Mouse (Mus musculus): ENCODE measurements around the gene Cbfb. TPM values are rescaled to one million over a fixed set of nuclear protein-coding genes. Genes with fewer than 3 reads are reported as not detected.
"Not testable (repeated sequence)": the region's sequence is repeated elsewhere in the genome, so short reads cannot be mapped to it uniquely, and the experiment has no call there.

Cbfb gene
- polyA plus RNA-seq, 1 experiment from 2014 or later = 34.2 TPM

- Histone ChIP-seq H3K4me2 (ENCODE audit: low read length) (peak overlapping the region; percentile 49), H3K36me3 (ENCODE audit: control insufficient read depth, insufficient read depth) (no peaks in the 10 kb centered on the region), H3K4me1 (replicated peaks; ENCODE audit: control insufficient read depth, insufficient read depth, low read length) (peaks cover 17% of the 10 kb centered on the region), H3K27ac (ENCODE audit: low read length) (no peak overlapping the region), H3K9me3 (ENCODE audit: control insufficient read depth, low read length) (no peaks in the 10 kb centered on the region), H3K4me3 (replicated peaks; ENCODE audit: low read length) (peak overlapping the region; percentile 95), H3K27me3 (replicated peaks; ENCODE audit: control insufficient read depth, insufficient read depth, low read length) (no peaks in the 10 kb centered on the region), H3K9ac (replicated peaks; ENCODE audit: low read depth, low read length) (peak overlapping the region; percentile 85)
- ATAC-seq = no peak
- 13% methylated on average over 6 of the region's 6 CpGs for WGBS
Measured at GRCm38 (mm10) chr8:105172003-105172362, 1.5 kb downstream of the Cbfb start.

- not testable (repeated sequence) for H3K27ac ChIP-seq (ENCODE audit: low read length); ATAC-seq; H3K4me2 ChIP-seq (ENCODE audit: low read length); H3K36me3 ChIP-seq (ENCODE audit: control insufficient read depth, insufficient read depth); H3K9me3 ChIP-seq (ENCODE audit: control insufficient read depth, low read length); H3K4me3 ChIP-seq (replicated peaks; ENCODE audit: low read length); H3K9ac ChIP-seq (replicated peaks; ENCODE audit: low read depth, low read length); H3K27me3 ChIP-seq (replicated peaks; ENCODE audit: control insufficient read depth, insufficient read depth, low read length)
- peaks cover 14% of the 10 kb centered on the region; the same call in 1 of the 2 replicates for H3K4me1 ChIP-seq (replicated peaks; ENCODE audit: control insufficient read depth, insufficient read depth, low read length)
- WGBS = 97% methylated on average over 3 of the region's 3 CpGs
Measured at GRCm38 (mm10) chr8:105175287-105175686, 4.8 kb downstream of the Cbfb start.

- H3K9ac ChIP-seq (replicated peaks; ENCODE audit: low read depth, low read length) = no peak overlapping the region
- H3K27ac ChIP-seq (ENCODE audit: low read length) = no peak overlapping the region
- ATAC-seq = no peak
- peaks cover 10% of the 10 kb centered on the region; the same call in 1 of the 2 replicates for H3K36me3 ChIP-seq (ENCODE audit: control insufficient read depth, insufficient read depth)
- peaks cover 5% of the 10 kb centered on the region; the same call in 1 of the 2 replicates for H3K4me1 ChIP-seq (replicated peaks; ENCODE audit: control insufficient read depth, insufficient read depth, low read length)
- no peak overlapping the region for H3K4me2 ChIP-seq (ENCODE audit: low read length)
- WGBS = 83% methylated on average over 6 of the region's 6 CpGs
- no peaks in the 10 kb centered on the region for H3K27me3 ChIP-seq (replicated peaks; ENCODE audit: control insufficient read depth, insufficient read depth, low read length)
- H3K9me3 ChIP-seq (ENCODE audit: control insufficient read depth, low read length) = no peaks in the 10 kb centered on the region
- H3K4me3 ChIP-seq (replicated peaks; ENCODE audit: low read length) = no peak overlapping the region
Measured at GRCm38 (mm10) chr8:105178211-105178800, 7.8 kb downstream of the Cbfb start.

- H3K9me3 ChIP-seq (ENCODE audit: control insufficient read depth, low read length) = no peaks in the 10 kb centered on the region
- H3K4me1 ChIP-seq (replicated peaks; ENCODE audit: control insufficient read depth, insufficient read depth, low read length) = no peaks in the 10 kb centered on the region
- H3K27me3 ChIP-seq (replicated peaks; ENCODE audit: control insufficient read depth, insufficient read depth, low read length) = no peaks in the 10 kb centered on the region
- no peak overlapping the region for H3K9ac ChIP-seq (replicated peaks; ENCODE audit: low read depth, low read length)
- no peak overlapping the region for H3K4me2 ChIP-seq (ENCODE audit: low read length)
- no peak for ATAC-seq
- H3K27ac ChIP-seq (ENCODE audit: low read length) = no peak overlapping the region
- WGBS = 81% methylated on average over 1 of the region's 1 CpGs
- H3K36me3 ChIP-seq (ENCODE audit: control insufficient read depth, insufficient read depth) = peaks cover 9% of the 10 kb centered on the region; the same call in 1 of the 2 replicates
- H3K4me3 ChIP-seq (replicated peaks; ENCODE audit: low read length) = no peak overlapping the region
Measured at GRCm38 (mm10) chr8:105182201-105182600, 11.7 kb downstream of the Cbfb start.

- 58% methylated on average over 1 of the region's 1 CpGs for WGBS
- ATAC-seq = no peak
- no peak overlapping the region for H3K27ac ChIP-seq (ENCODE audit: low read length)
- H3K4me2 ChIP-seq (ENCODE audit: low read length) = no peak overlapping the region
- H3K9me3 ChIP-seq (ENCODE audit: control insufficient read depth, low read length) = no peaks in the 10 kb centered on the region
- H3K9ac ChIP-seq (replicated peaks; ENCODE audit: low read depth, low read length) = no peak overlapping the region
- no peaks in the 10 kb centered on the region for H3K36me3 ChIP-seq (ENCODE audit: control insufficient read depth, insufficient read depth)
- no peaks in the 10 kb centered on the region for H3K27me3 ChIP-seq (replicated peaks; ENCODE audit: control insufficient read depth, insufficient read depth, low read length)
- no peak overlapping the region for H3K4me3 ChIP-seq (replicated peaks; ENCODE audit: low read length)
- H3K4me1 ChIP-seq (replicated peaks; ENCODE audit: control insufficient read depth, insufficient read depth, low read length) = no peaks in the 10 kb centered on the region
Measured at GRCm38 (mm10) chr8:105186467-105187005, 16.1 kb downstream of the Cbfb start.

GRCm38 (mm10) chr8:105192182-105192581, 21.7 kb downstream of the Cbfb start:
- no peak overlapping the region for H3K9ac ChIP-seq (replicated peaks; ENCODE audit: low read depth, low read length)
- peaks cover 10% of the 10 kb centered on the region for H3K36me3 ChIP-seq (ENCODE audit: control insufficient read depth, insufficient read depth)
- H3K4me1 ChIP-seq (replicated peaks; ENCODE audit: control insufficient read depth, insufficient read depth, low read length) = no peaks in the 10 kb centered on the region
- H3K4me2 ChIP-seq (ENCODE audit: low read length) = no peak overlapping the region
- ATAC-seq = no peak
- 94% methylated on average over 5 of the region's 5 CpGs for WGBS
- H3K9me3 ChIP-seq (ENCODE audit: control insufficient read depth, low read length) = no peaks in the 10 kb centered on the region
- no peak overlapping the region for H3K4me3 ChIP-seq (replicated peaks; ENCODE audit: low read length)
- H3K27ac ChIP-seq (ENCODE audit: low read length) = no peak overlapping the region
- H3K27me3 ChIP-seq (replicated peaks; ENCODE audit: control insufficient read depth, insufficient read depth, low read length) = no peaks in the 10 kb centered on the region

GRCm38 (mm10) chr8:105205748-105206147, 35.3 kb downstream of the Cbfb start:
- Histone ChIP-seq H3K27me3 (replicated peaks; ENCODE audit: control insufficient read depth, insufficient read depth, low read length) (no peaks in the 10 kb centered on the region), H3K27ac (ENCODE audit: low read length) (no peak overlapping the region), H3K9me3 (ENCODE audit: control insufficient read depth, low read length) (no peaks in the 10 kb centered on the region), H3K4me3 (replicated peaks; ENCODE audit: low read length) (no peak overlapping the region), H3K9ac (replicated peaks; ENCODE audit: low read depth, low read length) (no peak overlapping the region), H3K36me3 (ENCODE audit: control insufficient read depth, insufficient read depth) (no peaks in the 10 kb centered on the region), H3K4me2 (ENCODE audit: low read length) (no peak overlapping the region), H3K4me1 (replicated peaks; ENCODE audit: control insufficient read depth, insufficient read depth, low read length) (no peaks in the 10 kb centered on the region)
- ATAC-seq = 0 out of 2 replicates have a peak, but pooled peaks have one; percentile 31
- 85% methylated on average over 1 of the region's 1 CpGs for WGBS

- ATAC-seq = no peak
Measured at GRCm38 (mm10) chr8:105206766-105207275, 36.3 kb downstream of the Cbfb start.

GRCm38 (mm10) chr8:105207675-105208273, 37.3 kb downstream of the Cbfb start:
- no peaks in the 10 kb centered on the region for H3K9me3 ChIP-seq (ENCODE audit: control insufficient read depth, low read length)
- no peak overlapping the region for H3K4me3 ChIP-seq (replicated peaks; ENCODE audit: low read length)
- ATAC-seq = no peak
- no peaks in the 10 kb centered on the region for H3K4me1 ChIP-seq (replicated peaks; ENCODE audit: control insufficient read depth, insufficient read depth, low read length)
- H3K4me2 ChIP-seq (ENCODE audit: low read length) = no peak overlapping the region
- H3K36me3 ChIP-seq (ENCODE audit: control insufficient read depth, insufficient read depth) = no peaks in the 10 kb centered on the region
- H3K9ac ChIP-seq (replicated peaks; ENCODE audit: low read depth, low read length) = no peak overlapping the region
- WGBS = 95% methylated on average over 2 of the region's 2 CpGs
- H3K27ac ChIP-seq (ENCODE audit: low read length) = no peak overlapping the region
- no peaks in the 10 kb centered on the region for H3K27me3 ChIP-seq (replicated peaks; ENCODE audit: control insufficient read depth, insufficient read depth, low read length)

More at GRCm38 (mm10) chr8:105206766-105207275, 36.3 kb downstream of the Cbfb start:
- H3K36me3 ChIP-seq (ENCODE audit: control insufficient read depth, insufficient read depth) = no peaks in the 10 kb centered on the region
- H3K9ac ChIP-seq (replicated peaks; ENCODE audit: low read depth, low read length) = no peak overlapping the region
- 50% methylated on average over 7 of the region's 7 CpGs for WGBS
- H3K4me1 ChIP-seq (replicated peaks; ENCODE audit: control insufficient read depth, insufficient read depth, low read length) = no peaks in the 10 kb centered on the region
- no peak overlapping the region for H3K4me3 ChIP-seq (replicated peaks; ENCODE audit: low read length)
- no peak overlapping the region for H3K4me2 ChIP-seq (ENCODE audit: low read length)
- H3K27me3 ChIP-seq (replicated peaks; ENCODE audit: control insufficient read depth, insufficient read depth, low read length) = no peaks in the 10 kb centered on the region
- no peaks in the 10 kb centered on the region for H3K9me3 ChIP-seq (ENCODE audit: control insufficient read depth, low read length)
- H3K27ac ChIP-seq (ENCODE audit: low read length) = no peak overlapping the region
